Mouse (Mus musculus) lung, embryonic 14.5 days (tissue): ENCODE measurements around the gene Ints4. TPM values are rescaled to one million over a fixed set of nuclear protein-coding genes. Genes with fewer than 3 reads are reported as not detected.
"Not testable (repeated sequence)": the region's sequence is repeated elsewhere in the genome, so short reads cannot be mapped to it uniquely, and the experiment has no call there.

Source experiments
- ATAC-seq: fragments of 200-750 bp; cut with Nextera tagmentation; 2 replicates; pipeline ENCODE4 v1.8.0; 2017; ENCODE audit warnings: mild to moderate bottlenecking, moderate TSS enrichment, moderate library complexity; ENCODE audit not compliant: insufficient read depth
- DNase-seq: peaks from one replicate; pipeline ENCODE4 v3.0.0-alpha.2; 2015
- H3K27ac ChIP-seq: fragments of 300-500 bp; sonication (generic); 2 replicates; pipeline ENCODE4 v1.5.1; 2014; ENCODE audit warnings: low read depth, mild to moderate bottlenecking, moderate library complexity
- H3K27me3 ChIP-seq: fragments of 300-500 bp; sonication (generic); 2 replicates; pipeline ENCODE4 v1.6.1; 2014; ENCODE audit warnings: low read length, control low read depth; ENCODE audit not compliant: insufficient read depth
- H3K36me3 ChIP-seq: fragments of 300-500 bp; sonication (generic); 2 replicates; pipeline ENCODE4 v1.6.1; 2014; ENCODE audit warnings: control low read depth; ENCODE audit not compliant: insufficient read depth
- H3K4me1 ChIP-seq: fragments of 300-500 bp; sonication (generic); 2 replicates; pipeline ENCODE4 v1.6.1; 2014; ENCODE audit warnings: antibody characterized with exemption, control low read depth; ENCODE audit not compliant: insufficient read depth
- H3K4me2 ChIP-seq: fragments of 300-500 bp; sonication (generic); 2 replicates; pipeline ENCODE4 v1.6.1; 2014; ENCODE audit warnings: mild to moderate bottlenecking
- H3K4me3 ChIP-seq: fragments of 300-500 bp; sonication (generic); 2 replicates; pipeline ENCODE4 v1.5.1; 2014; ENCODE audit warnings: low read depth, low read length
- H3K9ac ChIP-seq: fragments of 300-500 bp; sonication (generic); 2 replicates; pipeline ENCODE4 v1.6.1; 2014
- H3K9me3 ChIP-seq: fragments of 300-500 bp; sonication (generic); 2 replicates; pipeline ENCODE4 v1.6.1; 2016; ENCODE audit warnings: low read depth, low read length, control low read depth
- CTCF ChIP-seq: IDR thresholded peaks from 2 replicates; pipeline ENCODE4 v1.5.1; 2016; ENCODE audit warnings: antibody characterized with exemption, low read depth
- WGBS: fragments of 180-500 bp; shearing (Covaris S2); extraction: QIAGEN DNeasy Blood & Tissue Kit; methylation state at CpG from one replicate; pipeline ENCODE4 v1.1.7; 2014; 5-methylcytosine and 5-hydroxymethylcytosine counted together
- polyA plus RNA-seq: library from polyadenylated mRNA; unstranded; fragments of >200 nt; fragmentation: Nextera tagmentation; extraction: Ambion mirVana; gene quantifications from 2 replicates; pipeline ENCODE4 v1.2.1, GENCODE M21; 2014

Ints4 gene
- 53.1 and 62.0 TPM in 2 replicates for polyA plus RNA-seq

DNA sequence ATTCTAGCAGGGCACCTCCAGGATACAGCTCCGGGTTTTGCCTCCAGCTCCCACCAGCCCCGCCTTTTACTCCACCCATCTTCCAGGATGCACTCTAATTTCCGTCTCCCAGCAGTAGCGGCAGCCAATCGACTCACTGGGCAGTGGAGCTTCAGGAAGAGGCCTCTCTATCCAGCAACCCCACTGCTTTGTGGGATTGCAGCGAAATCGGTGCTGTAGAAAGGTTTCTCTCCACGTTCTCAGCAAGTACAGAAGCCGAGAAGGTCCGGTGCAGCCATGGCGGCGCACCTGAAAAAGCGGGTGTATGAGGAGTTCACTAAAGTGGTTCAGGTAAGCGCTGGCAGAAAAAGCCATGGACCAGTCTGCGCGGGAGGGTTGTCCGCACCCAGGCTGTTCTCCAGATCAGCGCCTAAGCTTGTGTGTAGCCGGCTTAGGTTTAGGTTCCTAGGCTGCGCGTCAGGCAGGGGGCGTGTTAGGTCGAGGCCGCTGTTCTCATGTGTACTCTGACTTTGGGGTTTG lies at the start of gene Ints4:
Gene Ints4 (plus strand): TSS at position 136 of the 519 bp plus-strand sequence.
- Histone ChIP-seq H3K4me1 (0 out of 2 replicates have a peak, but pooled peaks cover 3% of the 10 kb centered on the region), H3K36me3 (peaks cover 14% of the 10 kb centered on the region), H3K27ac (peak within 1 kb of the TSS; percentile 78; the same call in 1 of the 2 replicates), H3K27me3 (no peaks in the 10 kb centered on the region), H3K4me3 (peak within 1 kb of the TSS; percentile 70), H3K9ac (peak within 1 kb of the TSS; percentile 78), H3K4me2 (peak within 1 kb of the TSS; percentile 73), H3K9me3 (no peaks in the 10 kb centered on the region)
- WGBS: under 1% methylated on average over 24 of the region's 24 CpGs
- ATAC-seq: peak; percentile 100
- DNase-seq: peak; percentile 96
- peak; percentile 40 for TF ChIP-seq CTCF

DNA sequence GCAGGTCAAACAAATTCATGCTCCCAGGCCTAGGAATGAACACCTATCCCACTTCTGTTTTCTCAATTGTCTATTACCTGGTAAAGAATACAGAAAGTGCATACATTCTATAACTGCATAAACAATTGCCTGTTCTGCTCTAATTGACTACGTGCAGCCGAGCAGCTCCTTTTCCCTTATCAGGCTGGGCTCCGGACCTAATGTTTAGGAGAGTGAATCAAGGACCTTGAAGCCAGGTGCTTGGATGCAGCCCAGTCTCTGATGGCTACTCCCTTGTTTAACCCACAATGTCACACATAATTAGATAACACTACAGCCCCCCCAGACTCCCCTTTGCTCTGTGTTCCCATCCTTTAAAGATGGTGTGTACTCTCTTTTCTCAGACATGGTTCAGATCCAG lies 47.2 kb upstream of the Ints4 start:
- H3K9ac ChIP-seq, H3K9me3 ChIP-seq, H3K36me3 ChIP-seq, H3K27me3 ChIP-seq, ATAC-seq, H3K4me2 ChIP-seq, H3K27ac ChIP-seq, H3K4me3 ChIP-seq, DNase-seq, H3K4me1 ChIP-seq: not testable (repeated sequence)
- WGBS: 31% methylated on average over 3 of the region's 3 CpGs

DNA sequence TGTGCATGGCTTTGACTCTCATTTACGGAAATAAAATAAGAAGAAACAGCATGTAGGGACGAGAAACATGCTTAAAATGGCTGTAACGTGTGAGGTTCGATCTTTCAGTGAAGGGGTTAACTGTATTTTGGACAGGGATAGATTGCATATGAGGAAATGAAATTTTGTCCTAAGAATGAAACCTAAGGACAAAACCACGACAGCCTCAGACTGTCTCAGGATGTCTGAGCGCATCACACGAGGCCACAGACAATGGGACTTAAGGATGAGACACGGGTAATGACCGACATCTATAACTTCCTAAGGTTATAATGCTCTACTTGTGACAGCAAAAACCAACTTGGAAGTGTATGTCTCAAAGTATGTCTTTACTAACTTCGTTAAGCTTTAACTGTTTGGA lies 46.2 kb upstream of the Ints4 start:
- WGBS: 79% methylated on average over 10 of the region's 10 CpGs
- no peak overlapping the region for H3K4me2 ChIP-seq
- H3K9ac ChIP-seq: no peak overlapping the region
- no peak overlapping the region for H3K4me3 ChIP-seq
- H3K4me1 ChIP-seq: peaks cover 6% of the 10 kb centered on the region; the same call in 1 of the 2 replicates
- no peaks in the 10 kb centered on the region for H3K27me3 ChIP-seq
- H3K36me3 ChIP-seq: no peaks in the 10 kb centered on the region
- no peak for TF ChIP-seq CTCF
- DNase-seq (no peak), ATAC-seq (no peak)
- H3K9me3 ChIP-seq: no peaks in the 10 kb centered on the region
- H3K27ac ChIP-seq: no peak overlapping the region

DNA sequence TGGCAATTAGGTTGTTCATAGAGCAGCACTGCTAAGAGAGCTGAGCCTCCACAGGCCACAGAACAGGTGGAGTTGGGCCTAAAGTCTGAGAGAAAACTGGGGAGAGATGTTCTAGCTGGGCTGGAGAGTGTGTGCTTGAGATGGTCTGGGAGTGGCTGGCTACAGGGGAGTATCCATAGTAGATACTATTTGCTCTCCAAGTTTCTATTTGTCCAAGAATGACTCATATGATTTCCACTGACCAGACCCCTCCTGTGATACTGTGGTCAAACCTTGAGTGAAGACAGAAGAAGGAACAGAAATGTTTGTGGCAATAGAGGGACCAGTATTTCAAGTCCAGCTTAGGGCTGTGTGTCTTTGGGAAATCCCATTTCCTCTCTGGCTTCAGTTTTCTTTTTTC lies 41.8 kb upstream of the Ints4 start:
- no peak overlapping the region for H3K4me3 ChIP-seq

DNA sequence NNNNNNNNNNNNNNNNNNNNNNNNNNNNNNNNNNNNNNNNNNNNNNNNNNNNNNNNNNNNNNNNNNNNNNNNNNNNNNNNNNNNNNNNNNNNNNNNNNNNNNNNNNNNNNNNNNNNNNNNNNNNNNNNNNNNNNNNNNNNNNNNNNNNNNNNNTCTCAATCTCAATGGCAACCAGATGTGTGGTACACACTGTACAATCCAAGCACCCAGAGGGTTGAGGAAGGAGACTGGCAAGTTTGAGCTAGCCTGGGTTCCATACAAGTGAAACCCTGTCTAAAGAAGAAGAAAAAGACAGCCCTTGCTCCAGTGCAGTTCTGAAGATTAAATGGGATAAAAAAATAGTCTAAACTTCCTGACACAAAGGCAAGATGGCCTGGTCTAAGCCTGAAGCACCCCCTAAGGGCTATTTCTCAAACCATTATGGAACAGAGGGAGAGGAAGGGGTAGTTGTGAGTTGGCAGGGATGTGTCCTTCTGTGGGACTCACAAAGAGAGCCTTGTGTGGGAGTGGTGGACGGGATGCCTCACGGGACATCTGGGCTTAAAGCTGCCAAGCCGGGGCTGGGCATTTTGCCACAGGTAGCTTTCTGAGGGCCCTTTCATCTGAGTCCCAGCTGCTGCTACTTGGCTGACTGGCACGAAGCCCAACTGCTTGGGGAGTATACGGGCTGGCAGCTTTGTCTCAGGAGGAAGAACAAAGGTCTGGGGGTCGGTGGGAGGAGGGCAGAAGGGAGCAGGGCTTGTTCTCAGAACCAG lies 34.4 kb upstream of the Ints4 start:
- peak; percentile 90 for DNase-seq
- H3K36me3 ChIP-seq: no peaks in the 10 kb centered on the region
- H3K4me1 ChIP-seq: 0 out of 2 replicates have a peak, but pooled peaks cover 9% of the 10 kb centered on the region
- 17% methylated on average over 6 of the region's 6 CpGs for WGBS
- peak; percentile 83 for ATAC-seq
- H3K9me3 ChIP-seq: 0 out of 2 replicates have a peak, but pooled peaks cover 4% of the 10 kb centered on the region
- 0 out of 2 replicates have a peak overlapping the region, but pooled peaks have one; percentile 9 for H3K9ac ChIP-seq
- no peak overlapping the region for H3K4me2 ChIP-seq
- H3K4me3 ChIP-seq: no peak overlapping the region
- peak overlapping the region; percentile 81 for H3K27ac ChIP-seq
- TF ChIP-seq CTCF: no peak
- H3K27me3 ChIP-seq: no peaks in the 10 kb centered on the region

More for the DNA sequence above, 41.8 kb upstream of the Ints4 start:
- no peak for DNase-seq
- Histone ChIP-seq H3K4me2 (no peak overlapping the region), H3K4me1 (no peaks in the 10 kb centered on the region), H3K9me3 (no peaks in the 10 kb centered on the region), H3K27ac (no peak overlapping the region), H3K27me3 (no peaks in the 10 kb centered on the region), H3K9ac (no peak overlapping the region), H3K36me3 (no peaks in the 10 kb centered on the region)
- ATAC-seq: no peak
- TF ChIP-seq CTCF: no peak

DNA sequence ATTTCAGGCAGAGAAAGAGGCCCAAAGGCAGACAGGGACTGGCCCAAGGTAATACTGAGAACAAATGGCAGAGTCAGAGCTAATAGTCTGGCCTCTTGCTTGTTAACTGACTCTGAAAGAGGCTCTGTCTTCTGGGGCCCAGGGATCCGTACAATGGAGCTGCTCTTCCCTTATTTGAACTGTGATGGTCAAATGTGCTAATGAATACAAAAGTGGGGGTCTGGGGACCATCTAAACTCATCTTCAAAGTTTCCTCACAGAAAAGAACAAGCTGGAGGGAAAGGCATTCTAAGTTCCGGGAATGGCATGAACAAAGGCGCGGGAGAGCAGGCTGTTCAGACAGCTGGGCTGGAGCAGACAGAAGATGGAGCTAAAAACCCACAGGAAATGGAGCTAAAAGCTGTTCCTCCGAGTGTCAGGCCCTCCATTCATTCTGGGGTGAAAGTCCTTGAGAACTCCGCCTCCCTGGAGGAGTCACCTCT lies 33.7 kb upstream of the Ints4 start:
- 0 out of 2 replicates have a peak, but pooled peaks cover 4% of the 10 kb centered on the region for H3K9me3 ChIP-seq
- no peaks in the 10 kb centered on the region for H3K36me3 ChIP-seq
- no peak overlapping the region for H3K9ac ChIP-seq
- no peak for TF ChIP-seq CTCF
- H3K27me3 ChIP-seq: no peaks in the 10 kb centered on the region
- H3K4me1 ChIP-seq: 0 out of 2 replicates have a peak, but pooled peaks cover 9% of the 10 kb centered on the region
- H3K27ac ChIP-seq: peak overlapping the region; percentile 81
- ATAC-seq (peak; percentile 48), DNase-seq (peak; percentile 39)
- WGBS: 55% methylated on average over 6 of the region's 6 CpGs
- no peak overlapping the region for H3K4me3 ChIP-seq
- no peak overlapping the region for H3K4me2 ChIP-seq

DNA sequence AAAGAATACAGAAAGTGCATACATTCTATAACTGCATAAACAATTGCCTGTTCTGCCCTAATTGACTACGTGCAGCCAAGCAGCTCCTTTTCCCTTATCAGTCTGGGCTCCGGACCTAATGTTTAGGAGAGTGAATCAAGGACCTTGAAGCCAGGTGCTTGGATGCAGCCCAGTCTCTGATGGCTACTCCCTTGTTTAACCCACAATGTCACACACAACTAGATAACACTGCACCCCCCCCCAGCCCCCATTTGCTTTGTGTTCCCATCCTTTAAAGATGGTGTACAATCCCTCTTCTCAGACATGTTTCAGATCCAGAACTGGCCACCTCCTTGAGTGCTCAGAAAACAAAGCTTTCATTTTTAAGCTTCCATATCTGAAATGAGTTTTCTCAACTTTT lies 29.7 kb upstream of the Ints4 start, which contains the start of gene Kctd14:
Gene Kctd14 (plus strand): TSS at position 301 of the 400 bp plus-strand sequence.
- not testable (repeated sequence) for H3K4me3 ChIP-seq, H3K9me3 ChIP-seq, H3K27me3 ChIP-seq, H3K36me3 ChIP-seq, DNase-seq, H3K4me2 ChIP-seq, H3K9ac ChIP-seq, ATAC-seq, H3K27ac ChIP-seq
- H3K4me1 ChIP-seq: peaks cover 11% of the 10 kb centered on the region; the same call in 1 of the 2 replicates
- 42% methylated on average over 2 of the region's 2 CpGs for WGBS
